Mouse (Mus musculus) heart, adult 2 months (tissue): ENCODE measurements at regions not wholly inside any gene's neighbourhood (a gene's known extent, or its start where the extent isn't known, plus 50 kb on each side); places are given as distances from the start of the nearest gene placed in this dataset.

ENCODE experiments used
- DNase-seq, 2 experiments: peaks; one replicate each; pipeline ENCODE4 v3.0.0; 2021
- H3K27ac ChIP-seq: fragments of 200-600 bp; 2 replicates; pipeline ENCODE4 v1.8.1; 2022
- H3K27me3 ChIP-seq: fragments of 200-500 bp; 2 replicates; pipeline ENCODE4 v1.6.1; 2012; ENCODE audit warnings: mild to moderate bottlenecking, low read length, inconsistent platforms, mixed read lengths; ENCODE audit not compliant: control insufficient read depth, insufficient read depth
- H3K36me3 ChIP-seq: fragments of 200-500 bp; 2 replicates; pipeline ENCODE4 v1.6.1; 2012; ENCODE audit warnings: low read length, inconsistent platforms; ENCODE audit not compliant: control insufficient read depth, insufficient read depth
- H3K4me1 ChIP-seq: fragments of 200-500 bp; 2 replicates; pipeline ENCODE4 v1.6.1; 2011; ENCODE audit warnings: low read length; ENCODE audit not compliant: control insufficient read depth, insufficient read depth
- H3K4me3 ChIP-seq: fragments of 200-600 bp; 2 replicates; pipeline ENCODE4 v1.8.1; 2022
- H3K79me2 ChIP-seq: fragments of 200-500 bp; replicated peaks from 2 replicates; pipeline ENCODE4 v1.6.1; 2012; ENCODE audit warnings: mild to moderate bottlenecking, inconsistent platforms, low read length, moderate library complexity, mixed read lengths; ENCODE audit not compliant: control insufficient read depth, insufficient read depth
- H3K9ac ChIP-seq: fragments of 200-500 bp; 2 replicates; pipeline ENCODE4 v1.6.1; 2012; ENCODE audit warnings: low read depth, mild to moderate bottlenecking, control low read depth, inconsistent platforms, low read length, mixed read lengths
- CTCF ChIP-seq: fragments of 200-600 bp; IDR thresholded peaks from 2 replicates; pipeline ENCODE4 v1.8.1; 2022; ENCODE audit warnings: antibody characterized with exemption, mild to moderate bottlenecking, moderate library complexity
- EP300 ChIP-seq: fragments of 200-500 bp; IDR thresholded peaks from 2 replicates; pipeline ENCODE4 v1.6.1; 2011; ENCODE audit warnings: low read depth, low read length, control low read depth; ENCODE audit not compliant: insufficient read depth
- POLR2A ChIP-seq: fragments of 200-500 bp; IDR thresholded peaks from 2 replicates; pipeline ENCODE4 v1.6.1; 2011; ENCODE audit warnings: mild to moderate bottlenecking, low read depth, low read length, control low read depth; ENCODE audit not compliant: insufficient read depth
- WGBS: fragments of 180-500 bp; shearing (Covaris S2); methylation state at CpG from one replicate; pipeline ENCODE4 v1.1.7; 2018; 5-methylcytosine and 5-hydroxymethylcytosine counted together
- intact Hi-C: fragments of 180-260 bp; cut with DNase I; formaldehyde crosslinking; loops from one replicate; pipeline ENCODE4 v1.15.1; 2025

- Histone ChIP-seq H3K9ac (no peak overlapping the region), H3K79me2 (no peaks in the 10 kb centered on the region), H3K4me1 (no peaks in the 10 kb centered on the region; the same call in 1 of the 2 replicates), H3K27me3 (no peaks in the 10 kb centered on the region), H3K27ac (no peak overlapping the region), H3K36me3 (0 out of 2 replicates have a peak, but pooled peaks cover 1% of the 10 kb centered on the region), H3K4me3 (no peak overlapping the region)
- TF ChIP-seq POLR2A: no peak
- no peak for TF ChIP-seq EP300
- TF ChIP-seq CTCF: no peak
- WGBS: 61% methylated on average over 1 of the region's 1 CpGs
- intact Hi-C loops: no loop called here
- DNase-seq: no peak
These were observed 349.5 kb upstream of the B3gat1 start for GRCm38 (mm10) chr9:26383996-26384395.

GRCm38 (mm10) chr9:26398635-26399034 is 334.9 kb upstream of the B3gat1 start:
- intact Hi-C loops: no loop called here
- Histone ChIP-seq H3K4me1 (no peaks in the 10 kb centered on the region), H3K27me3 (no peaks in the 10 kb centered on the region), H3K79me2 (no peaks in the 10 kb centered on the region), H3K27ac (no peak overlapping the region), H3K36me3 (no peaks in the 10 kb centered on the region), H3K4me3 (no peak overlapping the region), H3K9ac (no peak overlapping the region)
- WGBS: 74% methylated on average over 3 of the region's 3 CpGs
- DNase-seq: no peak
- TF ChIP-seq CTCF (no peak), POLR2A (no peak), EP300 (no peak)

GRCm38 (mm10) chr9:26422897-26423823 is 310.4 kb upstream of the B3gat1 start:
- no peaks in the 10 kb centered on the region for H3K4me1 ChIP-seq
- TF ChIP-seq EP300: no peak
- TF ChIP-seq POLR2A: no peak
- TF ChIP-seq CTCF: no peak
- H3K27ac ChIP-seq: no peak overlapping the region
- WGBS: 60% methylated on average over 11 of the region's 11 CpGs
- H3K9ac ChIP-seq: no peak overlapping the region
- intact Hi-C loops: no loop called here
- H3K36me3 ChIP-seq: no peaks in the 10 kb centered on the region
- no peaks in the 10 kb centered on the region for H3K27me3 ChIP-seq
- H3K4me3 ChIP-seq: no peak overlapping the region
- H3K79me2 ChIP-seq: no peaks in the 10 kb centered on the region
- DNase-seq: no peak

- no peaks in the 10 kb centered on the region for H3K27me3 ChIP-seq
- TF ChIP-seq POLR2A (no peak), EP300 (no peak), CTCF (no peak)
- H3K4me3 ChIP-seq: no peak overlapping the region
- H3K27ac ChIP-seq: no peak overlapping the region
- intact Hi-C loops: no loop called here
- 48% methylated on average over 2 of the region's 2 CpGs for WGBS
- H3K9ac ChIP-seq: no peak overlapping the region
- H3K4me1 ChIP-seq: no peaks in the 10 kb centered on the region
- no peaks in the 10 kb centered on the region for H3K36me3 ChIP-seq
- DNase-seq: no peak
- no peaks in the 10 kb centered on the region for H3K79me2 ChIP-seq
These were observed 298.0 kb upstream of the B3gat1 start for GRCm38 (mm10) chr9:26435507-26435906.

GRCm38 (mm10) chr9:26437244-26437643 is 296.3 kb upstream of the B3gat1 start:
- 75% methylated on average over 2 of the region's 2 CpGs for WGBS

GRCm38 (mm10) chr9:26453924-26454323 is 279.6 kb upstream of the B3gat1 start:
- intact Hi-C loops: no loop called here
- H3K36me3 ChIP-seq: no peaks in the 10 kb centered on the region
- H3K4me1 ChIP-seq: no peaks in the 10 kb centered on the region
- TF ChIP-seq POLR2A (no peak), EP300 (no peak), CTCF (no peak)
- no peaks in the 10 kb centered on the region for H3K27me3 ChIP-seq
- WGBS: 37% methylated on average over 7 of the region's 7 CpGs
- no peak overlapping the region for H3K9ac ChIP-seq
- no peak overlapping the region for H3K4me3 ChIP-seq
- H3K79me2 ChIP-seq: no peaks in the 10 kb centered on the region
- no peak for DNase-seq
- no peak overlapping the region for H3K27ac ChIP-seq

More at GRCm38 (mm10) chr9:26437244-26437643, 296.3 kb upstream of the B3gat1 start:
- H3K27me3 ChIP-seq: no peaks in the 10 kb centered on the region
- intact Hi-C loops: no loop called here
- H3K27ac ChIP-seq: no peak overlapping the region
- no peaks in the 10 kb centered on the region for H3K4me1 ChIP-seq
- no peak for TF ChIP-seq EP300
- TF ChIP-seq CTCF: no peak
- no peak for TF ChIP-seq POLR2A
- H3K36me3 ChIP-seq: no peaks in the 10 kb centered on the region
- no peaks in the 10 kb centered on the region for H3K79me2 ChIP-seq
- H3K4me3 ChIP-seq: no peak overlapping the region
- no peak for DNase-seq
- H3K9ac ChIP-seq: no peak overlapping the region
